Mouse (Mus musculus) CH12.LX (cell line): ENCODE data around the gene Lect2. TPM values are rescaled to one million over a fixed set of nuclear protein-coding genes. Genes with fewer than 3 reads are reported as not detected.

Source experiments
- DNase-seq: peaks from one replicate; pipeline ENCODE4 v3.0.0-alpha.2; 2013; ENCODE audit errors: extremely low read depth
- H3K27ac ChIP-seq: 2 replicates; pipeline ENCODE4 v1.5.1; 2012; ENCODE audit warnings: low read depth, mild to moderate bottlenecking, control low read depth, moderate library complexity; ENCODE audit not compliant: insufficient read depth
- H3K27me3 ChIP-seq: replicated peaks from 2 replicates; pipeline ENCODE3; 2012; ENCODE audit warnings: inconsistent platforms
- H3K36me3 ChIP-seq, 2 experiments: replicated peaks in 1 of 2; 2 replicates each; pipeline versions ENCODE3 to v1.6.1; 2012; ENCODE audit warnings: inconsistent platforms in 1 of 2, low read length in 1 of 2, mild to moderate bottlenecking in 1 of 2, mixed read lengths in 1 of 2, moderate library complexity in 1 of 2; ENCODE audit not compliant: control insufficient read depth in 1 of 2, insufficient read depth in 1 of 2
- H3K4me1 ChIP-seq, 2 experiments: 2 replicates each; pipeline ENCODE4 v1.6.1; 2012; ENCODE audit warnings: inconsistent platforms in 1 of 2, moderate library complexity in 1 of 2; ENCODE audit not compliant: insufficient read depth in 2 of 2, control insufficient read depth in 1 of 2
- H3K4me2 ChIP-seq: 2 replicates; pipeline ENCODE4 v1.6.1; 2012; ENCODE audit warnings: low read depth, mild to moderate bottlenecking, control low read depth; ENCODE audit not compliant: poor library complexity, insufficient read depth, severe bottlenecking
- H3K4me3 ChIP-seq, 3 experiments: fragments of 150-350 bp in 1 of 3; sonication (generic) in 1 of 3; replicated peaks in 1 of 3; 2 replicates each; pipeline versions ENCODE3 to v1.5.1; 2011 to 2012; ENCODE audit warnings: low read depth in 2 of 3, low read length in 2 of 3, mild to moderate bottlenecking in 2 of 3, moderate library complexity in 2 of 3, control low read depth in 1 of 3, improper control_type of control experiment in 1 of 3, inconsistent platforms in 1 of 3, mixed read lengths in 1 of 3; ENCODE audit not compliant: poor library complexity in 1 of 3
- H3K79me2 ChIP-seq: replicated peaks from 2 replicates; pipeline ENCODE4 v1.6.1; 2012; ENCODE audit warnings: mild to moderate bottlenecking, moderate library complexity; ENCODE audit not compliant: control insufficient read depth, poor library complexity, insufficient read depth, severe bottlenecking; ENCODE audit errors: extremely low read depth
- H3K9ac ChIP-seq: 2 replicates; pipeline ENCODE4 v1.6.1; 2012; ENCODE audit warnings: low read depth, mild to moderate bottlenecking, control low read depth, moderate library complexity; ENCODE audit not compliant: insufficient read depth
- H3K9me3 ChIP-seq: replicated peaks from 2 replicates; pipeline ENCODE3; 2012; ENCODE audit warnings: low read length, inconsistent platforms, mixed read lengths
- BHLHE40 ChIP-seq: IDR thresholded peaks from 2 replicates; pipeline ENCODE4 v1.6.1; 2011; ENCODE audit warnings: mild to moderate bottlenecking, low read depth, low read length, improper control_type of control experiment
- CHD2 ChIP-seq: IDR thresholded peaks from 2 replicates; pipeline ENCODE4 v1.6.1; 2011; ENCODE audit warnings: low read length, improper control_type of control experiment
- E2F4 ChIP-seq: IDR thresholded peaks from 2 replicates; pipeline ENCODE4 v1.6.1; 2011; ENCODE audit warnings: low read depth, low read length, improper control_type of control experiment; ENCODE audit not compliant: insufficient replicate concordance
- ELF1 ChIP-seq: IDR thresholded peaks from 2 replicates; pipeline ENCODE4 v1.6.1; 2014; ENCODE audit warnings: low read depth, mild to moderate bottlenecking, inconsistent platforms, low read length, improper control_type of control experiment
- ETS1 ChIP-seq: conservative IDR thresholded peaks from 2 replicates; pipeline ENCODE4 v1.6.1; 2012; ENCODE audit warnings: low read depth, mild to moderate bottlenecking, inconsistent platforms, low read length, improper control_type of control experiment, moderate library complexity
- HCFC1 ChIP-seq: IDR thresholded peaks from 2 replicates; pipeline ENCODE4 v1.6.1; 2012; ENCODE audit warnings: low read depth, mild to moderate bottlenecking, inconsistent platforms, low read length, improper control_type of control experiment
- IRF4 ChIP-seq: IDR thresholded peaks from 2 replicates; pipeline ENCODE4 v1.6.1; 2014; ENCODE audit warnings: low read depth, mild to moderate bottlenecking, inconsistent platforms, low read length, improper control_type of control experiment
- JUND ChIP-seq: conservative IDR thresholded peaks from 2 replicates; pipeline ENCODE4 v1.6.1; 2011; ENCODE audit warnings: low read depth, low read length, improper control_type of control experiment
- KAT2A ChIP-seq: IDR thresholded peaks from 2 replicates; pipeline ENCODE4 v1.6.1; 2012; ENCODE audit warnings: low read length, improper control_type of control experiment, inconsistent platforms; ENCODE audit not compliant: insufficient replicate concordance
- MAZ ChIP-seq: IDR thresholded peaks from 2 replicates; pipeline ENCODE4 v1.6.1; 2012; ENCODE audit warnings: low read depth, mild to moderate bottlenecking, inconsistent platforms, low read length, improper control_type of control experiment, moderate library complexity
- MXI1 ChIP-seq: IDR thresholded peaks from 2 replicates; pipeline ENCODE4 v1.6.1; 2011; ENCODE audit warnings: mild to moderate bottlenecking, low read depth, low read length, improper control_type of control experiment
- NELFE ChIP-seq: IDR thresholded peaks from 2 replicates; pipeline ENCODE4 v1.6.1; 2011; ENCODE audit warnings: low read depth, low read length, improper control_type of control experiment
- PAX5 ChIP-seq: IDR thresholded peaks from 2 replicates; pipeline ENCODE4 v1.6.1; 2012; ENCODE audit warnings: low read length, inconsistent platforms, mixed read lengths
- POLR2A ChIP-seq: IDR thresholded peaks from 2 replicates; pipeline ENCODE4 v1.6.1; 2011; ENCODE audit warnings: low read depth, mild to moderate bottlenecking, improper control_type of control experiment, low read length
- POLR2AphosphoS2 ChIP-seq: IDR thresholded peaks from 2 replicates; pipeline ENCODE4 v1.6.1; 2011; ENCODE audit warnings: low read depth, low read length, improper control_type of control experiment
- SMC3 ChIP-seq: IDR thresholded peaks from 2 replicates; pipeline ENCODE4 v1.6.1; 2011; ENCODE audit warnings: low read depth, low read length, improper control_type of control experiment
- TBP ChIP-seq: conservative IDR thresholded peaks from 2 replicates; pipeline ENCODE4 v1.6.1; 2011; ENCODE audit warnings: low read depth, low read length, improper control_type of control experiment
- ZMIZ1 ChIP-seq: IDR thresholded peaks from 2 replicates; pipeline ENCODE4 v1.6.1; 2012; ENCODE audit warnings: low read depth, mild to moderate bottlenecking, inconsistent platforms, low read length, improper control_type of control experiment
- ZNF384 ChIP-seq: IDR thresholded peaks from 2 replicates; pipeline ENCODE4 v1.6.1; 2012; ENCODE audit warnings: low read depth, low read length, improper control_type of control experiment, inconsistent platforms
- dilution Hi-C: fragments of 300-500 bp; cut with MboI; formaldehyde crosslinking; loops from 2 replicates; pipeline ENCODE4 v1.14.3; 2020; ENCODE audit warnings: low sequenced_read_pairs; ENCODE audit not compliant: extremely low pct_unique_long_range_greater_than_20kb, extremely low pct_ligation_motif_present
- in situ Hi-C: fragments of 300-500 bp; cut with MboI; formaldehyde crosslinking; loops from 3 replicates; pipeline ENCODE4 v1.14.3; 2019; ENCODE audit warnings: low sequenced_read_pairs, low pct_ligation_motif_present, low pct_unique_long_range_greater_than_20kb, mixed read lengths
- polyA plus RNA-seq: library from polyadenylated mRNA; unstranded; fragments of >175 nt; gene quantifications from 2 replicates; pipeline ENCODE4 v1.2.1, GENCODE M21; 2012; ENCODE audit warnings: low read depth; ENCODE audit not compliant: insufficient read length
- total RNA-seq, 2 experiments: library from RNA; depleted of rRNA; stranded (reverse); fragments of 300-350 nt in 1 of 2; fragments of >200 nt in 1 of 2; gene quantifications; 2 replicates each; pipeline ENCODE4 v1.2.3; 2012 to 2014

The Lect2 gene
- total and polyA plus RNA-seq, 3 experiments, result not detected

- H3K27ac ChIP-seq, result no peak overlapping the region
- H3K79me2 ChIP-seq, result no peaks in the 10 kb centered on the region
- no peaks in the 10 kb centered on the region for H3K9me3 ChIP-seq
- no peak for DNase-seq
- H3K9ac ChIP-seq, result no peak overlapping the region
- H3K4me1 ChIP-seq, result no peaks in the 10 kb centered on the region
- H3K36me3 ChIP-seq, result no peaks in the 10 kb centered on the region
- dilution Hi-C loops, result no loop called here
- TF ChIP-seq ZMIZ1, result no peak
- TF ChIP-seq E2F4, result no peak
- TF ChIP-seq ETS1, result no peak
- no peak for TF ChIP-seq MXI1
- TF ChIP-seq TBP, result no peak
- no peak for TF ChIP-seq JUND
- no peak for TF ChIP-seq ELF1
- no peak for TF ChIP-seq POLR2AphosphoS2
- no peak for TF ChIP-seq NELFE
- TF ChIP-seq, all 38 proteins: peak for 0
- H3K4me3 ChIP-seq, result no peak overlapping the region
- peaks cover 96% of the 10 kb centered on the region for H3K27me3 ChIP-seq
- H3K4me2 ChIP-seq, result no peak overlapping the region
- in situ Hi-C loops, result no loop called here
Observed at GRCm38 (mm10) chr13:56595246-56595645, 46.9 kb upstream of the Lect2 start.

DNA sequence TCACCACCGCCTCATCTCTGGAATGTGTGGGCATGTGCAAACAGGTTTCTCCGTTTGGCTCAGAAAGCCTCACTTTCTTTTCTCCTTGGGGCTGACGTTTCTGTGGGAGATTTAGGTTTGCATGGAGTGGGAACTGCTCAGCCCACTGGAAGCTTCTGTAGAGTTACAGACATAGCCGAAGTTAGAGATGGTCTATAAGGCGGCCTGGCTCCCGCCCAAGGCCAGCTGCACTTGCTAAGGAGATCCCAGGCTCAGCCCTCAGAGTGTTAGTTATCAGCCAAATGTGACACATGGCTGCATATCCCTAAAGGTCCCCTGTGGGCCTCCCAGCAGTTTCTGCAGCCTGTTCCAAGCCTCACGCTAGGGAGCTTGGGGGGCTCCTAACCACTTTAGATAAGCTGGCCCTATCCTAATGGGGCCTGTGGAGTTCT is 45.7 kb upstream of the Lect2 start:
- dilution Hi-C loops, result no loop called here
- no peak overlapping the region for H3K4me2 ChIP-seq
- no peaks in the 10 kb centered on the region for H3K36me3 ChIP-seq
- H3K4me1 ChIP-seq, result no peaks in the 10 kb centered on the region
- no peaks in the 10 kb centered on the region for H3K79me2 ChIP-seq
- in situ Hi-C loops, result no loop called here
- no peak for DNase-seq
- peaks cover 95% of the 10 kb centered on the region for H3K27me3 ChIP-seq
- H3K4me3 ChIP-seq, result no peak overlapping the region
- no peak overlapping the region for H3K27ac ChIP-seq
- no peaks in the 10 kb centered on the region for H3K9me3 ChIP-seq
- no peak overlapping the region for H3K9ac ChIP-seq
- TF ChIP-seq ETS1, result no peak
- no peak for TF ChIP-seq CHD2
- TF ChIP-seq POLR2A, result no peak
- no peak for TF ChIP-seq SMC3
- TF ChIP-seq MXI1, result no peak
- no peak for TF ChIP-seq PAX5
- no peak for TF ChIP-seq IRF4
- TF ChIP-seq POLR2AphosphoS2, result no peak
- TF ChIP-seq HCFC1, result no peak
- no peak for TF ChIP-seq ZMIZ1
- no peak for TF ChIP-seq KAT2A
- no peak for TF ChIP-seq JUND
- no peak for TF ChIP-seq BHLHE40
- no peak for TF ChIP-seq MAZ
- TF ChIP-seq ZNF384, result no peak
- TF ChIP-seq, all 38 proteins: peak for 0
